Mouse (Mus musculus) small intestine, adult 2 months (tissue): ENCODE results near the gene Sesn3. TPM values are rescaled to one million over a fixed set of nuclear protein-coding genes. Genes with fewer than 3 reads are reported as not detected.

Source experiments
- H3K27ac ChIP-seq: fragments of 200-500 bp; 2 replicates; pipeline ENCODE4 v1.5.1; 2012; ENCODE audit warnings: low read depth, low read length, control low read depth, inconsistent platforms; ENCODE audit not compliant: insufficient read depth
- H3K27me3 ChIP-seq: fragments of 200-500 bp; 2 replicates; pipeline ENCODE4 v1.6.1; 2012; ENCODE audit warnings: mild to moderate bottlenecking, moderate library complexity, low read length, inconsistent platforms; ENCODE audit not compliant: control insufficient read depth, insufficient read depth
- H3K36me3 ChIP-seq: fragments of 200-500 bp; 2 replicates; pipeline ENCODE4 v1.6.1; 2012; ENCODE audit warnings: mild to moderate bottlenecking, low read length, control low read depth, inconsistent platforms; ENCODE audit not compliant: control insufficient read depth, insufficient read depth
- H3K4me1 ChIP-seq: fragments of 200-500 bp; 2 replicates; pipeline ENCODE4 v1.6.1; 2012; ENCODE audit warnings: low read length, inconsistent platforms, mixed read lengths; ENCODE audit not compliant: control insufficient read depth, insufficient read depth, insufficient read length
- H3K4me3 ChIP-seq: fragments of 200-500 bp; 2 replicates; pipeline ENCODE4 v1.5.1; 2012; ENCODE audit warnings: low read depth, mild to moderate bottlenecking, control low read depth, inconsistent platforms, low read length, moderate library complexity
- CTCF ChIP-seq: fragments of 200-500 bp; IDR thresholded peaks from 2 replicates; pipeline ENCODE4 v1.5.1; 2012; ENCODE audit warnings: low read depth, mild to moderate bottlenecking, control low read depth, inconsistent platforms, low read length, moderate library complexity, mixed read lengths; ENCODE audit not compliant: insufficient replicate concordance, insufficient read length; ENCODE audit errors: extremely low read depth
- POLR2A ChIP-seq: fragments of 200-500 bp; IDR thresholded peaks from 2 replicates; pipeline ENCODE4 v1.6.1; 2012; ENCODE audit warnings: low read depth, mild to moderate bottlenecking, control low read depth, inconsistent platforms, low read length, moderate library complexity
- WGBS: fragments of 180-500 bp; shearing (Covaris S2); methylation state at CpG from one replicate; pipeline ENCODE4 v1.1.7; 2018; 5-methylcytosine and 5-hydroxymethylcytosine counted together
- polyA plus RNA-seq: library from polyadenylated mRNA; depleted of rRNA; stranded (reverse); fragments of >200 nt; gene quantifications from 2 replicates; pipeline ENCODE4 v1.2.3, GENCODE M21; 2012

Sesn3 gene
- polyA plus RNA-seq, 1 experiment = 11.4 TPM

DNA sequence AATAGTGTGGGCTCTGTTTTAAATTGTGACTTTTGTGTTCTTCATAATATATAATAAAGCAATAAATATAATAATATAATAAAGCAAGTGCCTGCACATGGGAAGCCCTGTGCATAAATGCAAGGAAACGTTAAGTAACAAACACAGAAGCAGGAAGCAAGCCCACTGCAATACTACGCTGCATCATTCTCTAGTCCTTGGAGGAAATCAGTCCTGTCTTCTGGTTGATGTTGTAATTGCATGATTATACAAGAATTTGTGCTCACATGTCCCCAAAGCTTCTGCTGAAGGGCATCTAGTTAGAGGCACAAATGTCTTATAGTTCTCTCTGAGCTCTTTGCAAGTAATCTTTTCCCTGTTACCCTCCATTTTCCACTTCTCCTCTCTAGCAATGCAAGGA is 6.3 kb upstream of the Sesn3 start:
- no peaks in the 10 kb centered on the region for H3K36me3 ChIP-seq
- H3K4me1 ChIP-seq = peaks cover 4% of the 10 kb centered on the region; the same call in 1 of the 2 replicates
- no peak for TF ChIP-seq CTCF
- no peak for TF ChIP-seq POLR2A
- 61% methylated on average over 2 of the region's 2 CpGs for WGBS
- H3K27me3 ChIP-seq = no peaks in the 10 kb centered on the region
- no peak overlapping the region for H3K27ac ChIP-seq
- no peak overlapping the region for H3K4me3 ChIP-seq

- Histone ChIP-seq H3K27me3 (no peaks in the 10 kb centered on the region), H3K4me3 (no peak overlapping the region), H3K36me3 (no peaks in the 10 kb centered on the region), H3K27ac (no peak overlapping the region), H3K4me1 (no peaks in the 10 kb centered on the region)
- 17% methylated on average over 1 of the region's 1 CpGs for WGBS
- no peak for TF ChIP-seq CTCF
- no peak for TF ChIP-seq POLR2A
Measured at GRCm38 (mm10) chr9:14272921-14273320, 1.9 kb upstream of the Sesn3 start.

- Histone ChIP-seq H3K36me3 (no peaks in the 10 kb centered on the region), H3K27me3 (no peaks in the 10 kb centered on the region), H3K4me3 (no peak overlapping the region; the same call in 1 of the 2 replicates), H3K27ac (0 out of 2 replicates have a peak overlapping the region, but pooled peaks have one; percentile 26), H3K4me1 (no peaks in the 10 kb centered on the region)
- WGBS = 31% methylated on average over 5 of the region's 5 CpGs
- no peak for TF ChIP-seq POLR2A
- no peak for TF ChIP-seq CTCF
Measured at GRCm38 (mm10) chr9:14274586-14274985, 281 bp upstream of the Sesn3 start.

DNA sequence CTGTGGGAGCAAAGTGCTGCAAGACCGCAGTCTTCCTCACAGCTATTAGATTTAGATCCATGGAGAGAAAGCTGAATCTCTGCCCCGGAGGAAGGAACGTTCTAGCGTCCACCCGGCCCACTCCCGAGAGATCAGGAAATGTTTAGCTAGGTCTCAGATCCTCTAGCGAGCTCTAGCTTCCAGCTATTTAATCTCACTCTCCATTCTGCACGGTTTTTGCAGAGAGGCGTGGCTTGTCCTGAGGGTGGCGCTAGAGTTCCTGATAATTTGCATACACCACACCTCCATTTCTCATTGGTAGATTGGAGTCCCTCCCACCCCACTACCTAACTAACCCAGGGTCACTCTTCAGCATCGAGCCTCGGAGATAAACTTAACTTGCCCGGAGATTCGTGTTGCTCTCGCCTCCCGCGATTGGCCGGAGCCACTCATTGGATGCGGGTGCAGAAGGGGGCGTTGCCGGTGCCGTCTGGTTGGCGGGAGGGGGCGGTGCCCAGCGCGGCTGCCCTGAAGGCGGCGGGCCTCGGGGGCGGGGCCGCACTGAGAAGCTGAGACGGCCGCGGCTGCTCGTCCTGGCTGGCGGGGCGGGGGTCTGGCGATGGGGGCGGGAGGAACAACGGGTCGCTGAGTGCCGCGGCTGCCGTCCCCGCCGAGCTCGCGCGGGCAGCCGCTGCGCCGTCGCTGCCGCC is 1.1 kb downstream of the Sesn3 start:
- no peaks in the 10 kb centered on the region for H3K36me3 ChIP-seq
- H3K4me3 ChIP-seq = peak overlapping the region; percentile 85
- TF ChIP-seq POLR2A (peak; percentile 62; the same call in 1 of the 2 replicates), CTCF (peak; percentile 68; the same call in 1 of the 2 replicates)
- no peaks in the 10 kb centered on the region for H3K27me3 ChIP-seq
- no peaks in the 10 kb centered on the region for H3K4me1 ChIP-seq
- H3K27ac ChIP-seq = peak overlapping the region; percentile 62
- under 1% methylated on average over 54 of the region's 54 CpGs for WGBS

DNA sequence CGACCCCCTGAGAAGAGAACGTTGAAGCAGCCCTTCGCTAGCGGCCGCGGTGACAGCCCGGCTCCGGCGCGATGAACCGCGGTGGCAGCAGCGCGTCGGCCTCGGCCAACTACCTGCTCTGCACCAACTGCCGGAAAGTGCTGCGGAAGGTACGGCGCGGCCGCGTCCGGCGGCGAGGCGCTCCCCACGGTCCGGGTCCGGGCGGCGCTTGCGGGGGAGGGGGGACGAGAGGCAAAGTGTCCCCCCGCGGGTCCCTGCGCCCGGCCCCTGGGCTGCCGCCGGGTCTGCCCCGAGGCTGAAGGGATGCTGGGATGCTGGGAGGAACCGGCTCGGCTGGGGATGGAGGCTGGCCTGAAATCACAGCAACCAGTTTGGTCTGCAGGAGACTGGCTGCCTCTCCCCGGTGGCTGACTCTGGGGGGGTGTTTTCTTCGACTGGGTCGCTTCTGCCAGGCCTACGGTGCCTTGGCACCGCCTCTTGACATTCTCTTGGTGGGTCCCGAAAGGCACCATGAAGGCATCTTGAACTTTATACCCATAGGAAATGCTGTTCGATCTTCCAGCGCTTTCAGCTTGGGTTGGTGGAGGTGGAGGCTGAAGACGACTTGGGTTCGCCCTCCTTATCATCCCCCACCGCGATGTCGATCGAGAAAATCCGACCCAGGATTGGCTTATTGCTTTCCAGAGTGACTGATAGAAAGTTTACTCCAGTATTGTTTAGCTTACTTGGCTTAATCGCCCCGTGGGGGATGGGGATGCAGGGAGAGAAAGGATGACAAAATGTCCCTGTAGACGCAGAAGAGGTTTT is 1.8 kb downstream of the Sesn3 start:
- no peaks in the 10 kb centered on the region for H3K27me3 ChIP-seq
- peak overlapping the region; percentile 85 for H3K4me3 ChIP-seq
- WGBS = under 1% methylated on average over 61 of the region's 61 CpGs
- H3K4me1 ChIP-seq = no peaks in the 10 kb centered on the region
- peak overlapping the region; percentile 62 for H3K27ac ChIP-seq
- TF ChIP-seq CTCF (0 out of 2 replicates have a peak, but pooled peaks have one; percentile 2), POLR2A (no peak)
- no peaks in the 10 kb centered on the region for H3K36me3 ChIP-seq

- no peaks in the 10 kb centered on the region for H3K27me3 ChIP-seq
- 8% methylated on average over 7 of the region's 7 CpGs for WGBS
- TF ChIP-seq POLR2A (no peak), CTCF (no peak)
- H3K27ac ChIP-seq = no peak overlapping the region
- H3K4me1 ChIP-seq = no peaks in the 10 kb centered on the region
- H3K4me3 ChIP-seq = no peak overlapping the region; the same call in 1 of the 2 replicates
- H3K36me3 ChIP-seq = no peaks in the 10 kb centered on the region
Measured at GRCm38 (mm10) chr9:14277365-14277991, 2.6 kb downstream of the Sesn3 start.

- TF ChIP-seq POLR2A = no peak
- no peak for TF ChIP-seq CTCF
- Histone ChIP-seq H3K4me3 (no peak overlapping the region), H3K27ac (no peak overlapping the region), H3K27me3 (no peaks in the 10 kb centered on the region), H3K4me1 (no peaks in the 10 kb centered on the region), H3K36me3 (no peaks in the 10 kb centered on the region)
- 77% methylated on average over 1 of the region's 1 CpGs for WGBS
Measured at GRCm38 (mm10) chr9:14280696-14281095, 5.8 kb downstream of the Sesn3 start.
